Mouse (Mus musculus) megakaryocyte progenitor cell, adult 5-6 weeks (primary cell): ENCODE results near the gene Tbc1d22a. TPM values are rescaled to one million over a fixed set of nuclear protein-coding genes. Genes with fewer than 3 reads are reported as not detected.
"Not testable (repeated sequence)": the region's sequence is repeated elsewhere in the genome, so short reads cannot be mapped to it uniquely, and the experiment has no call there.

Source experiments
- ATAC-seq: replicated peaks from 2 replicates; pipeline ENCODE4 v1.8.0; 2016; ENCODE audit warnings: mild to moderate bottlenecking, moderate TSS enrichment, inconsistent platforms; ENCODE audit not compliant: poor library complexity
- total RNA-seq, 2 experiments: library from RNA; stranded (forward) in 1 of 2; stranded (reverse) in 1 of 2; fragments of 157-497, 149-512 nt in 1 of 2; fragments of 200-1000 nt in 1 of 2; gene quantifications; 2 replicates each; pipeline versions ENCODE4 v1.2.3 to v1.2.4; 2015 to 2017

Tbc1d22a gene
- total RNA-seq, 2 experiments from 2014 or later = 12.6 to 17.3 TPM

- 0 out of 2 replicates have a peak, but pooled peaks have one; percentile 19 for ATAC-seq
Measured at GRCm38 (mm10) chr15:86180427-86180826, 33.8 kb upstream of the Tbc1d22a start.

- ATAC-seq = not testable (repeated sequence)
Measured at GRCm38 (mm10) chr15:86181321-86181720, 32.9 kb upstream of the Tbc1d22a start.

GRCm38 (mm10) chr15:86181941-86182439 lies 32.3 kb upstream of the Tbc1d22a start:
- peak; percentile 10 for ATAC-seq

- ATAC-seq = peak; percentile 67
Measured at GRCm38 (mm10) chr15:86182646-86183045, 31.6 kb upstream of the Tbc1d22a start.

GRCm38 (mm10) chr15:86183484-86183883 lies 30.8 kb upstream of the Tbc1d22a start:
- ATAC-seq = no peak

- ATAC-seq = no peak
Measured at GRCm38 (mm10) chr15:86184071-86184470, 30.2 kb upstream of the Tbc1d22a start.

- peak; percentile 21 for ATAC-seq
Measured at GRCm38 (mm10) chr15:86184851-86185688, 29.2 kb upstream of the Tbc1d22a start.

GRCm38 (mm10) chr15:86185689-86186569 lies 28.3 kb upstream of the Tbc1d22a start, which contains the start of gene Cerk:
Gene Cerk (minus strand): TSS chr15:86186141.
- peak; percentile 59 for ATAC-seq

- no peak for ATAC-seq
Measured at GRCm38 (mm10) chr15:86186686-86187085, 27.6 kb upstream of the Tbc1d22a start.

- no peak for ATAC-seq
Measured at GRCm38 (mm10) chr15:86188186-86188585, 26.1 kb upstream of the Tbc1d22a start.

- no peak for ATAC-seq
Measured at GRCm38 (mm10) chr15:86188746-86189470, 25.4 kb upstream of the Tbc1d22a start.

- no peak for ATAC-seq
Measured at GRCm38 (mm10) chr15:86190387-86190786, 23.9 kb upstream of the Tbc1d22a start.

- ATAC-seq = peak; percentile 62
Measured at GRCm38 (mm10) chr15:86191505-86191904, 22.8 kb upstream of the Tbc1d22a start.

- ATAC-seq = no peak
Measured at GRCm38 (mm10) chr15:86191933-86192332, 22.3 kb upstream of the Tbc1d22a start.

GRCm38 (mm10) chr15:86194676-86195453 lies 19.4 kb upstream of the Tbc1d22a start:
- ATAC-seq = peak; percentile 97

GRCm38 (mm10) chr15:86199052-86199451 lies 15.2 kb upstream of the Tbc1d22a start:
- no peak for ATAC-seq

GRCm38 (mm10) chr15:86199482-86199881 lies 14.8 kb upstream of the Tbc1d22a start:
- ATAC-seq = no peak

- no peak for ATAC-seq
Measured at GRCm38 (mm10) chr15:86200169-86200568, 14.1 kb upstream of the Tbc1d22a start.

GRCm38 (mm10) chr15:86201095-86201494 lies 13.2 kb upstream of the Tbc1d22a start:
- ATAC-seq = no peak
